Mouse (Mus musculus) thymus, postnatal 14 days (tissue): Measurements from ENCODE around the gene Ccdc174.
"Not testable (repeated sequence)": the region's sequence is repeated elsewhere in the genome, so short reads cannot be mapped to it uniquely, and the experiment has no call there.

Experiments used
- DNase-seq: peaks from one replicate; pipeline ENCODE4 v3.0.0; 2021

Gene Ccdc174

GRCm38 (mm10) chr6:91877885-91878651, at the start of gene Ccdc174:
Gene Ccdc174 (plus strand): TSS chr6:91878053.
- DNase-seq: peak; percentile 90

GRCm38 (mm10) chr6:91832863-91833440, 44.9 kb upstream of the Ccdc174 start:
- no peak for DNase-seq

- peak; percentile 49 for DNase-seq
These were observed 38.6 kb upstream of the Ccdc174 start for GRCm38 (mm10) chr6:91839010-91839871.

- no peak for DNase-seq
These were observed 34.8 kb upstream of the Ccdc174 start for GRCm38 (mm10) chr6:91842897-91843627.

DNA sequence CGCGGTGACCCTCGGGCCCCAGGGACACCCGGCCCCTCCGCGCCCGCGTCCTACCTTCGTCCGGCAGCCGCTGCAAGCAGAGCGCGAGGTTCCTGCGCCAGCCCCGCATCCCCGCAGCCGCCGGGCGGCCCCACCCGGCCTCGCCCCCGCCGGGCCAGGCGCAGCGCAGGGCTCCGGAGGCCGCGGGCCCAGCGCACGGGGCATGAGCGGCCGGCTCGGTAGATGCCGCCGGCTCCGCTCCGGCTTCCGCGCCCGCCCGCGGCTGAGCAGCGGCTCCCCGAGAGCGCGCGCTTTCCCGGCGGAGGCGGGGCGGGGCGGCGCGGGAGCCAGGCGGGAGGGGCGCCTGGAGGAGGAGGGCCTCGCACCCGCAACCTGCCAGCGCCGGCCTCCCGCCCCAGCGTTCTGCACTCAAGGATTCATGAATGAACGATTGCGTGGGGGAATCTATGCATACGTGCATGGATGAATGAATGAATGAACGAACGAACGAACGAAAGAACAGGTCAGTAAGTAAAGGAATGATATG, 34.2 kb upstream of the Ccdc174 start:
- DNase-seq: no peak

GRCm38 (mm10) chr6:91852550-91852949, 25.3 kb upstream of the Ccdc174 start:
- peak; percentile 31 for DNase-seq

DNA sequence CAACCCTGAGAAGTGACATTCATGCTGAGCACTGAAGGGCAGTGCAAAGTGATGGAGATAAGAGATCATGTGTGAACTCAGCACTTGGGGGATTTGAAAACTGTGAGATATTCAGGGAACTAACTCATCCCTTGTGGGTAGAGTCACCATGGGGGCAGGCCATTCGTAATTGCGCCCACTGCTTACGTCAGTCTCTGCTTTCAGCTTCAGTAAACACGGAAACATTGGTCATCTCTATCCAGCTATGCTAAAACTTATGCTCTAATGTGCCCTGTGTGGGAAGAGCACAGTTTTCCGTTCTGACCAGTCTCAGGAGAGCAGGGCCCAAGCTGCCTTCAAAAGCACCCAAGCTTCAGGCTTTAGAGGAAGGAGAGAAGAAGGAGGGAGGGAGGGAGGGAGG, 19.5 kb upstream of the Ccdc174 start:
- DNase-seq: no peak

GRCm38 (mm10) chr6:91862848-91863247, 15.0 kb upstream of the Ccdc174 start:
- DNase-seq: no peak

DNA sequence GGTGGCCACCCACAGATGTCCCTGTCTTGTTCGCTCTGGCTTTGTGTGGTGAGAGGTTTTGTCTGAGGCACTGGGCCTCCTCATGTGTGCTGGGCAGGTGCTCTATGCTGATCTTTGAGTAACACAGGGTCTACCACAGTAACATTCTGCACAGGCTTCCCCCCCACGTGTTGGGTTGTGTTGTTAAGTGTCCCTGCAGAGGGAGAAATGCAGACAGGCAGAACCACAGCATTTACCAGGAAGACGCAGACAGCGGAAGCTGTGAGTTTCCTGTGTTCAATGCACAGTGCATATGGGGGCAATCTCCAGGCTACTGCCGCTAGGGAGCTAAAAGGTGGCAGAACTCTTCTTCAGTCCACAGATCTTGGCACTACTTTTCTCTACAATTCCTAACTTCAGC, 13.3 kb upstream of the Ccdc174 start:
- peak; percentile 52 for DNase-seq

GRCm38 (mm10) chr6:91865601-91866000, 12.3 kb upstream of the Ccdc174 start:
- no peak for DNase-seq

- DNase-seq: no peak
These were observed 9.8 kb upstream of the Ccdc174 start for GRCm38 (mm10) chr6:91868091-91868490.

DNA sequence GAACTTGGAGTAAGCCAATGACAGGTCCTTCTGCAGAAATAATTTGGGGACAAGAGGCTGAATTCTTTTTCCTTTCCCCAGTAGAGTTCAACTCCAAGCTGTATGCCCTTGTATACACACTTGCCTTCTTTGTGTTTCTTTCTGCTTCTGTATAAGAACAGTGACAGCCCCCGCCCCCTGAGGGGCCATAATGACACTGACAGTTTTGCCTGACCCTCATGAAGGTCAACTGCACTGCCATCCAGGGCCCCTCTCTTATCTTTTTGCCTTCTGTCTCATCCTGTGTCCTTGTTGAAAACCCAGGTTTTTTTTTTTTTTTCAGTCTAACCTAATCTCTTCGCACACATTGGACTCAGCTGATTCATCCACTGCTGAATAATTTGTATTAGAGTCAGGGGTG, 5.1 kb upstream of the Ccdc174 start:
- no peak for DNase-seq

DNA sequence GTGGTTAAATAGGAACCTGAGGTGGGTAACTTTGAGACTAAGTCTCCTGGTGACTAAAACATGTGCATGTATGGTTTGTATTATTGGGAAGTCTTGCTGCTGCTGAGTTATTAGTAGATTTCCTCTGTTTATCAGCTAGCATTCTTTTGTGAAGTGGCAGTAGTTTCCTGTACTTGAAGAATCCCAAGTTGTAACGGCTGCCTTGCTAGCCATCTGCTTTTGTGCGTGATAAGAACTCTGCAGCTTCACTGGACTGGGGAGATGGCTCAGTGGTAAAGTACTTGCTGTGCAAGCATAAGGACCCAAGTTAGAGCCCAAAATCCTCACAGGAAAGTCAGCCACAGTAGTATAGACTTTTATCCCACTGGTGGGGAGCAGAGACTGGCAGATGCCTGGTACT, 6.0 kb downstream of the Ccdc174 start:
- DNase-seq: no peak

DNA sequence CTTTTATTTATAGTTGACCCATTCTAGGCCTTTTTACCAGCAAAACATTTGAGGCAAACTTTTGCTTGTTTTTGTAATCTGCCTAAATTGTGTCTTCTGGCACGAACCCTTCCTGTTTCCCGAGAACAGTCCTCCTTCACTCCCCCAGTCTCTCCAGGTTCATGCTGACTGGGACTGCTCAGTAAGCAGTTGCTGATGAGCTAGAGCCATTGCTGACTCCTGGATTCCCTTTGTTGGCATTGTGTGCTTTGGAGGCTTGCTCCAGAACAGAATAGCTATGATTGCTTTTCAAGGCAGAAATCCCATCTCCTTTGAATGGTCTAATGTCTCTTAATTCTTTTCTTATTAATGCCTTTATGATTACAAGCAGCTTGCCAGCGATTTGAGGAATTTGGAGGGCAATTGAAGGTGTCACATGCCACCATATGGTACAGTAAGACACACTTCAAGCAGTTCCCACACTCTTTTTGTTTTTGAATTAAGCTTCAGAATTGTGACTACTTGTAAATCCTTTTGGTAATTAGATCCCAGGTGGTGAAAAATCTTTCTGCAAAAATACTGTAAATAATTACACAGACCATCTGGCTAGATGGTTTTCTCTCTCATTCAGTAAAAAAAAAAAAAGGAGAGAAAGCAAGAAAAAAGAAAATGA, 11.5 kb downstream of the Ccdc174 start:
- no peak for DNase-seq

GRCm38 (mm10) chr6:91890615-91891014, 12.8 kb downstream of the Ccdc174 start:
- no peak for DNase-seq

GRCm38 (mm10) chr6:91891776-91892175, 13.9 kb downstream of the Ccdc174 start:
- no peak for DNase-seq

- no peak for DNase-seq
These were observed 18.9 kb downstream of the Ccdc174 start for GRCm38 (mm10) chr6:91896783-91897182.

- DNase-seq: peak; percentile 67
These were observed 23.7 kb downstream of the Ccdc174 start for GRCm38 (mm10) chr6:91901505-91901904.

DNA sequence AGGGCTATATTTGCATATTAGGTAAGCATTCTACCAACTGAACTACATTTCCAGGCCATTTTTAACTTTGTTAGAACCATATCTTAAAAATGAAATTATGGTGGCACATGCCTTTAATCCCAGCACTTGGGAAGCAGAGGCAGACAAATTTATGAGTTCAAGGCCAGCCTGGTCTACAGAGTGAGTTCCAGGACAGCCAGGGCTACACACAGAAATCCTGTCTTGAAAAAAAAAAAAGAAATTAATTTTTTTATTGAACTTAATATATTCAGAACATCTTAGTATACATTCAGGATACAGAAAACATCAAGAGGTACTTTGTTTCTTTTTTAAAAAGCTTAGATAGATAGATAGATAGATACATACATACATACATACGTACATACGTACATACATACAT, 24.7 kb downstream of the Ccdc174 start, which contains the start of gene 4930590J08Rik:
Gene 4930590J08Rik (plus strand): TSS at position 301 of the 400 bp plus-strand sequence.
- DNase-seq: not testable (repeated sequence)

DNA sequence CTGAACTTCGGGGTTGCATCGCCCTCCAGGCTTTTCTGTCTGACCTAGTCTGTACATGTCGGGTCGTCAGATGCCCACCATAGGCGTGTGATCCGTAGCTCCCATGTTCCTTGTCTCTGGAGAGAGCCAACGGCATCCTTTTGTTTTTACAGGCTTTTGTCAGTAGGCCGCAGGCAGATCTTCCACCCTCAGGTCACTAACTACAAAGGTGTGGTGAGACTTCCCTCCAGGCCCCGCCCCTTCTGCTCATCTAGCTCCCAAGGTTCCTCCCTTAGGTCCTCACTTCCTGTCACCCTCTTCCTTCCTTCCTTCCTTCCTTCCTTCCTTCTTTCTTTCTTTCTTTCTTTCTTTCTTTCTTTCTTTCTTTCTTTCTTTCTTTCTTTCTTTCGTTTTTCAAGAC, 36.2 kb downstream of the Ccdc174 start:
- DNase-seq: no peak

DNA sequence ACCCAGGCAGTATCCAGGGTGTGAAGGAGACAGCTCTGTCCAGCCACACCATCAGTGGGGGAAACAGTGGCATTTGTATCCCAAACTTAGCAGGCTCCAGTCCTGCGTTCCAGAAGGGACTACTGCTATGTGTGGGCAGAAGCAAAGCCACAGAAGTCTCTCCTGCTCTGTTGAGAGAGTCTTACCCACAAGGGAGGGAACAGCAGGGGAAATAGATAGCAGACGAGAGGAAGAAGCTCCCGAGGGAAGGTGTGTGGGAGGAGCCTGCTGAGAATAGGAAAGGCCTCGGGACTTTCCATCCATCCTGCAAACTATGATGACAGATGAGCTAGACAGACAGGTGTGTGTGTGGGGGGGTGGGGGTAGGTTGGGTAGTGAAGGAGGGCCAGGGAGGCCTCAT, 39.4 kb downstream of the Ccdc174 start:
- DNase-seq: no peak

DNA sequence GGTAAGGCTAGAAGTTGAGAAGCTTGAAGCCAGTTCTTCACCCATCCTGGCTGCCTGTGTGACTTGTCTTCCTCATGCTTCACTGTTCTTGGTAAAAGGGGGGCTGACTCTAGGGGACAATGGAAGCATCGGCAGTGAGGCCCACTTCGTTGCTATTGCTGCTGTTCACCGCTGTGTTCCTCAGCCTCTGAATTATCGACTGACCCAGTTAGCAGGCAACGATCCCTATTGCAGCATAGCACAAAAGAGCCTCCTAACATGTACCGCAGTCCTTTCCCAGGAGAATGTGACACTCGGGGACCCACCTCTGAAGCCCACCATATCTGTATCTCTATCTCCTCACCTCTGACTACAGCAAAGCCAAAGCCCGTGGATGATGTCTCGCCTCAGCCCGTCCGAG, 39.9 kb downstream of the Ccdc174 start:
- no peak for DNase-seq
